Mouse (Mus musculus): ENCODE results near the gene Ttc32.

DNA sequence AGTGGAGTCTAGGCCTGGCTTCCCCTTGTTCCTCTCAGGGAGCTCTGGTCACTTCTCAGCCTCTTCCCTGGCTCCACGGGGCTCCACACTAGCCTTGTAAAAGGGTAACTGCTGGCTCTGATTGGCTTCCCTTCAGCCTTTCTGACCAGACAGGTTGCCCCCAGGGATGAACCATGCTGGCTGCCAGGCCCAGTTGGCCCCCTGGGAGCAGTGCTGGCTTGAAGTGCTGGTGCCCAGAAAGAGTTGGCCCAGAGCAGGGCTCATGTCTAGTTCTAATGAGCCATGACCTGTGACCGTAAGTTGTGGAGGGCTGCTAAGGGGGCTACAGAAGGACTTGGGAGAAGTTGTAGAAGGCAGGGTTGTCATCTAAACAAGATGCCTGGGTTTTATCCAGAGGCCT, 24.2 kb downstream of the Ttc32 start:
- TF ChIP-seq CTCF (IDR thresholded peaks at IDR 0.05) (no peak), EP300 (IDR thresholded peaks at IDR 0.05) (no peak)

Measured in lung, postnatal 0 days (tissue).